24 mouse cellular contexts compared by ENCODE assay signal in genomic region chr16:20130397-20130796, GRCm38 (mm10).
"Had no signal": no experiment of that assay in that cellular context is flagged by ENCODE, and none has a peak within 500 bp of the region (broad histone marks: within the 10 kb centered on the region; RNA-seq: fewer than 3 reads in every experiment).

No protein-coding gene starts in this region.

- ATAC-seq: intestine, embryonic 16.5 days; liver, embryonic 12.5 days had no signal

- H3K9me3 ChIP-seq: limb, embryonic 10.5 days; limb, embryonic 13.5 days; liver, embryonic 12.5 days; liver, embryonic 15.5 days; lung, embryonic 15.5 days; megakaryocyte, embryonic 14.5 days; neural tube, embryonic 12.5 days; neural tube, embryonic 15.5 days; stomach, embryonic 15.5 days had no signal

- H3K4me3 ChIP-seq: layer of hippocampus, adult 2 months; limb, embryonic 10.5 days; limb, embryonic 13.5 days; liver, embryonic 12.5 days; liver, embryonic 15.5 days; lung, embryonic 15.5 days; megakaryocyte, embryonic 14.5 days; neural tube, embryonic 12.5 days; neural tube, embryonic 15.5 days; stomach, embryonic 15.5 days had no signal

- H3K4me2 ChIP-seq: limb, embryonic 13.5 days; liver, embryonic 12.5 days; liver, embryonic 15.5 days; lung, embryonic 15.5 days; neural tube, embryonic 12.5 days; neural tube, embryonic 15.5 days; stomach, embryonic 15.5 days had no signal

- H3K27ac ChIP-seq: kidney, postnatal 0 days; layer of hippocampus, adult 2 months; limb, embryonic 10.5 days; limb, embryonic 13.5 days; liver, embryonic 12.5 days; liver, embryonic 15.5 days; lung, embryonic 15.5 days; neural tube, embryonic 12.5 days; neural tube, embryonic 15.5 days; stomach, embryonic 15.5 days had no signal

- DNase-seq: kidney, adult 18-20 months; kidney, adult 9 months; kidney, postnatal 25 days; layer of hippocampus, adult 9-11 months; liver; lung, adult 18-20 months; lung, postnatal 10 days; lung, postnatal 36 days; right cerebral cortex, adult 18-20 months; right cerebral cortex, postnatal 14 days; right cerebral cortex, postnatal 4 days; thymus, postnatal 25 days had no signal

- H3K36me3 ChIP-seq: liver, embryonic 12.5 days; liver, embryonic 15.5 days; stomach, embryonic 15.5 days had no signal

- H3K9ac ChIP-seq: limb, embryonic 13.5 days; liver, embryonic 12.5 days; liver, embryonic 15.5 days; lung, embryonic 15.5 days; neural tube, embryonic 12.5 days; neural tube, embryonic 15.5 days; stomach, embryonic 15.5 days had no signal

- H3K27me3 ChIP-seq: limb, embryonic 13.5 days; liver, embryonic 12.5 days; liver, embryonic 15.5 days; lung, embryonic 15.5 days; megakaryocyte, embryonic 14.5 days; neural tube, embryonic 12.5 days; neural tube, embryonic 15.5 days; stomach, embryonic 15.5 days had no signal

- H3K4me1 ChIP-seq: limb, embryonic 10.5 days; limb, embryonic 13.5 days; liver, embryonic 12.5 days; liver, embryonic 15.5 days; lung, embryonic 15.5 days; neural tube, embryonic 12.5 days; neural tube, embryonic 15.5 days; stomach, embryonic 15.5 days had no signal
